Mouse (Mus musculus) kidney, embryonic 14.5 days (tissue): ENCODE data around the gene Chst15. TPM values are rescaled to one million over a fixed set of nuclear protein-coding genes. Genes with fewer than 3 reads are reported as not detected.

Experiments
- ATAC-seq: fragments of 200-750 bp; cut with Nextera tagmentation; 2 replicates; pipeline ENCODE4 v1.8.0; 2017; ENCODE audit warnings: moderate number of reproducible peaks, mild to moderate bottlenecking, moderate TSS enrichment, moderate library complexity; ENCODE audit not compliant: low FRiP score, low TSS enrichment
- H3K27ac ChIP-seq: fragments of 300-500 bp; sonication (generic); 2 replicates; pipeline ENCODE4 v1.5.1; 2014; ENCODE audit warnings: low read depth, mild to moderate bottlenecking, low read length, moderate library complexity, mixed read lengths
- H3K27me3 ChIP-seq: fragments of 300-500 bp; sonication (generic); 2 replicates; pipeline ENCODE4 v1.6.1; 2014; ENCODE audit warnings: mild to moderate bottlenecking, low read length; ENCODE audit not compliant: control insufficient read depth, insufficient read depth
- H3K36me3 ChIP-seq: fragments of 300-500 bp; sonication (generic); 2 replicates; pipeline ENCODE4 v1.6.1; 2014; ENCODE audit warnings: low read length, mixed read lengths; ENCODE audit not compliant: control insufficient read depth, insufficient read depth
- H3K4me1 ChIP-seq: fragments of 300-500 bp; sonication (generic); 2 replicates; pipeline ENCODE4 v1.6.1; 2014; ENCODE audit warnings: low read length, mixed read lengths; ENCODE audit not compliant: control insufficient read depth, insufficient read depth
- H3K4me2 ChIP-seq: fragments of 300-500 bp; sonication (generic); replicated peaks from 2 replicates; pipeline ENCODE4 v1.6.1; 2014; ENCODE audit warnings: low read depth, mild to moderate bottlenecking, low read length
- H3K4me3 ChIP-seq: fragments of 300-500 bp; sonication (generic); 2 replicates; pipeline ENCODE4 v1.5.1; 2014; ENCODE audit warnings: mild to moderate bottlenecking, low read length
- H3K9ac ChIP-seq: fragments of 300-500 bp; sonication (generic); 2 replicates; pipeline ENCODE4 v1.6.1; 2014; ENCODE audit warnings: low read depth, mild to moderate bottlenecking, low read length, moderate library complexity
- H3K9me3 ChIP-seq: fragments of 300-500 bp; sonication (generic); 2 replicates; pipeline ENCODE4 v1.6.1; 2016; ENCODE audit warnings: low read length; ENCODE audit not compliant: control insufficient read depth
- WGBS: fragments of 180-500 bp; shearing (Covaris S2); extraction: QIAGEN DNeasy Blood & Tissue Kit; methylation state at CpG from one replicate; pipeline ENCODE4 v1.1.7; 2014; 5-methylcytosine and 5-hydroxymethylcytosine counted together
- polyA plus RNA-seq: library from polyadenylated mRNA; unstranded; fragments of >200 nt; fragmentation: Nextera tagmentation; extraction: Ambion mirVana; gene quantifications from 2 replicates; pipeline ENCODE4 v1.2.1, GENCODE M21; 2014

The Chst15 gene
- polyA plus RNA-seq, 1 experiment from 2014 or later: 18.8 TPM

DNA sequence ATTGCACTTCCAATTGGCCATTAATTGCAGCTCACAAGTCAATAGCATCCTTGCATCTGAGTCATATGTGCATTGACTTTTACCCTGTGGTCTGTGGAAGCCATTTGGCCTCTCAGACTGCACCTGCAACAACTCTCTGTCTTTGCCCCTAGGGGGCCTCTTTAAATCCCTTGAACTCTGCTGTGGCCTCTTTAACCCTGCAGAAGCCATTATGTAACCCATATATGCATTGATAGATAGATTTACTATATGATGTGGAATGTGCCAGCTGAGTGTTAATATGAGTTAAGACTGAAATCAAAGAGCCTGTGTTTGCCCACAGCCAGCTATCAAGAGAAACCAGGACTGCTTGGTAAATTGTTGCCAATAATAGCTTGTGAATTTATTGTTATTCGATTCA lies 118.2 kb downstream of the Chst15 start:
- no peak overlapping the region for H3K9ac ChIP-seq
- no peaks in the 10 kb centered on the region for H3K9me3 ChIP-seq
- no peaks in the 10 kb centered on the region for H3K27me3 ChIP-seq
- H3K4me3 ChIP-seq: no peak overlapping the region
- H3K36me3 ChIP-seq: no peaks in the 10 kb centered on the region
- H3K4me2 ChIP-seq: no peak overlapping the region
- no peak for ATAC-seq
- 87% methylated on average over 1 of the region's 1 CpGs for WGBS
- H3K27ac ChIP-seq: no peak overlapping the region
- H3K4me1 ChIP-seq: no peaks in the 10 kb centered on the region

GRCm38 (mm10) chr7:132197817-132198475 lies 119.1 kb downstream of the Chst15 start:
- H3K27me3 ChIP-seq: no peaks in the 10 kb centered on the region
- H3K27ac ChIP-seq: no peak overlapping the region
- H3K36me3 ChIP-seq: no peaks in the 10 kb centered on the region
- H3K4me2 ChIP-seq: no peak overlapping the region
- no peak for ATAC-seq
- no peak overlapping the region for H3K9ac ChIP-seq
- no peaks in the 10 kb centered on the region for H3K4me1 ChIP-seq
- 35% methylated on average over 7 of the region's 7 CpGs for WGBS
- H3K4me3 ChIP-seq: no peak overlapping the region
- H3K9me3 ChIP-seq: no peaks in the 10 kb centered on the region

GRCm38 (mm10) chr7:132196581-132196980 lies 120.4 kb downstream of the Chst15 start:
- no peak for ATAC-seq
- H3K9me3 ChIP-seq: no peaks in the 10 kb centered on the region
- H3K9ac ChIP-seq: no peak overlapping the region
- H3K27ac ChIP-seq: no peak overlapping the region
- 86% methylated on average over 1 of the region's 1 CpGs for WGBS
- H3K4me3 ChIP-seq: no peak overlapping the region
- H3K4me1 ChIP-seq: no peaks in the 10 kb centered on the region
- H3K36me3 ChIP-seq: no peaks in the 10 kb centered on the region
- no peak overlapping the region for H3K4me2 ChIP-seq
- no peaks in the 10 kb centered on the region for H3K27me3 ChIP-seq

- Histone ChIP-seq H3K27ac (no peak overlapping the region), H3K27me3 (no peaks in the 10 kb centered on the region), H3K9me3 (no peaks in the 10 kb centered on the region), H3K4me3 (no peak overlapping the region), H3K36me3 (no peaks in the 10 kb centered on the region), H3K9ac (no peak overlapping the region), H3K4me1 (no peaks in the 10 kb centered on the region), H3K4me2 (no peak overlapping the region)
- no peak for ATAC-seq
- 98% methylated on average over 2 of the region's 2 CpGs for WGBS
These were observed 123.4 kb downstream of the Chst15 start for GRCm38 (mm10) chr7:132193606-132194005.

DNA sequence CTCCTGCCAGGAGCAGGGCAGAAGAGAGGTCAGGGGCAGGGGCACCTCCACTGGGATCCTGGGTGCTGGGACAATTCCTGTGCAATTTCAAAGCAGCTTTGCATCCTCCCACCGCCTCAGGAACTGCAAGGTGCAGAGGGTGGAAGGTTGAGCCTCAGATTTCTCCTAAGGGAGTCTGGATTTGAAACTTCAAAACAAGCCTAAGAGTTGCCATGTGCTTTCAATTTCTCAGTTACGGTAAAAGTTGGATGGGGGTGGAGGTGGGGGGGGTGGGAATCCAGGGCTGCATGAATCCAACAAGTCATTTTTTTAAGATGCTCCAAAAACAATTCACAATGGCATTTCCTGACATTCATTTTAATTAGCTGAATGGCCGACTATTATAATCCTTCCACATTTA lies 129.6 kb downstream of the Chst15 start:
- Histone ChIP-seq H3K27ac (no peak overlapping the region), H3K9me3 (no peaks in the 10 kb centered on the region), H3K4me3 (no peak overlapping the region), H3K27me3 (no peaks in the 10 kb centered on the region), H3K9ac (no peak overlapping the region), H3K36me3 (no peaks in the 10 kb centered on the region), H3K4me2 (no peak overlapping the region), H3K4me1 (no peaks in the 10 kb centered on the region)
- no peak for ATAC-seq
- 56% methylated on average over 3 of the region's 3 CpGs for WGBS

Other genes with a start within 250 kb of the Chst15 start
- gene Cpxm2, start 162.5 kb downstream of the Chst15 start, polyA plus RNA-seq: 0.60 and 1.6 TPM in 2 replicates